Mouse (Mus musculus) telencephalon, adult 2 months (tissue): ENCODE results near the gene Mfap4.

Experiments used
- DNase-seq: peaks from one replicate; pipeline ENCODE4 v3.0.0-alpha.2; 2011; ENCODE audit warnings: low read depth, low spot score

The Mfap4 gene

DNA sequence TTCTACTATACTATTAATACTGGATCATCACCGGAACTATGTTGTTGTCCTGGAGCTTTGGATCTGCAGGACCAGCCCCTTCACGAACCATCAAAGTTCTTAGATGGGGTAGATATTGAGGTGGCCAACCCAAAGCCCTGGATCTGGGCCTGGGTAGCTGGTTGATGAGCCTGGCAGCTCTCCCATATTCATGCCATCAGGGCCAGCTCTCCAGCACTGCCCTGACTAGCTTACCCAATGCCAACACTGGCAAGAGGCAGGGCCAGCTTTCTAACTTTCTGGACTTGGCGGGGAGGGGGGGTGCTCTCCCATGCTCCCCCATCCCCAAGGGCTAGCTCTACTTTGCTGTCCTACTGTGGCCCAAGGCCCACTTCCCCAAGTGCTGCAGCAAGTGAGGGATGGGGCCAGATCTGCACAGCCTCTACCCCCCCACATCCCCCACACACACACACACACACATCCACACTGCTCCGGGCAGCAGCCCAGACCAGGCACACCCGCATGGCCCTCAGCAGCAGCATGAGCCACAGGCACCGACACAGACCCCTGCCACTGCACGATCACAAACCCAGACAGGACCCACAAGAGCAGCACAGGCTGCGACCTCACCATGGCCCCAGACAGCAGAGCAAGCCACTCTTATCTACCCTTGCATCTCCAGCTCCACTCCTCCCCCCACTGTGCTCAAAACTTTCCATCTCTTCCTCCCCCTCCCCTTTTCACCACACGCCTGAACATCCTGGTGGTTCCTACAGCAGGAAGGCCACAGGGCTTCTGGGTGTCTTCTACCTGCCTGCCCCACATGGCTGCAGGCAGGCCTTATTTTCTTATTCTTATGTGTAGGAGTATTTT lies 3.8 kb upstream of the Mfap4 start:
- DNase-seq = no peak

DNA sequence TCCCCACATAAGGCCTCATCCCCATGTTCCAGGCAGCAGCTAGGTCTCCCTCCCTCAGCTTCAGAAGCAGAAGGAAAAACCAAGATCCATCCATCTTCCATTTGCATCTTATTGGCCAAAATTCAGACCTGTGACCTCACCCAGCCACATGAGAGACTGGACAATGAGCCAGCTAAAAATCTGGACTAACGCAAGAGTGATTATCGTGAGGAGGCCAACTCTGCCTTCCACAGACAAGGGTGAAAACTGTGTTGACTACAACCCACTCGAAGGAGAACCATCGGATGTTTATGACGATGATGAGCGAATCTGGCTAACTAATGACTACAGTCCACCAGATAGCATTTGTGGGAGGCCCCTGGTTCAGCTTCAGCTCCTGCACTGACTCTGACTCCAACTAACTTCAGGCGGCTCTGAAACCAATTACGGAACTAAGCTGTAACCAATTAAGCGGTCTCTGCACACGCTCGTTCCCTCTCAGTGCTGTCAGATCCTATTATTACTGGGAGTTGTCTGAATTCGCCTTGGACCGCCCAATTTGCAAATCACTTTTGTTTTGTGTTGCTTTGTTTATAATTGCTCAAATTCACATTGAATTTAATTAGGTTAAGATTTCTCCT lies 1.9 kb upstream of the Mfap4 start:
- DNase-seq = no peak

GRCm38 (mm10) chr11:61484256-61484612 lies 997 bp upstream of the Mfap4 start:
- DNase-seq = no peak

DNA sequence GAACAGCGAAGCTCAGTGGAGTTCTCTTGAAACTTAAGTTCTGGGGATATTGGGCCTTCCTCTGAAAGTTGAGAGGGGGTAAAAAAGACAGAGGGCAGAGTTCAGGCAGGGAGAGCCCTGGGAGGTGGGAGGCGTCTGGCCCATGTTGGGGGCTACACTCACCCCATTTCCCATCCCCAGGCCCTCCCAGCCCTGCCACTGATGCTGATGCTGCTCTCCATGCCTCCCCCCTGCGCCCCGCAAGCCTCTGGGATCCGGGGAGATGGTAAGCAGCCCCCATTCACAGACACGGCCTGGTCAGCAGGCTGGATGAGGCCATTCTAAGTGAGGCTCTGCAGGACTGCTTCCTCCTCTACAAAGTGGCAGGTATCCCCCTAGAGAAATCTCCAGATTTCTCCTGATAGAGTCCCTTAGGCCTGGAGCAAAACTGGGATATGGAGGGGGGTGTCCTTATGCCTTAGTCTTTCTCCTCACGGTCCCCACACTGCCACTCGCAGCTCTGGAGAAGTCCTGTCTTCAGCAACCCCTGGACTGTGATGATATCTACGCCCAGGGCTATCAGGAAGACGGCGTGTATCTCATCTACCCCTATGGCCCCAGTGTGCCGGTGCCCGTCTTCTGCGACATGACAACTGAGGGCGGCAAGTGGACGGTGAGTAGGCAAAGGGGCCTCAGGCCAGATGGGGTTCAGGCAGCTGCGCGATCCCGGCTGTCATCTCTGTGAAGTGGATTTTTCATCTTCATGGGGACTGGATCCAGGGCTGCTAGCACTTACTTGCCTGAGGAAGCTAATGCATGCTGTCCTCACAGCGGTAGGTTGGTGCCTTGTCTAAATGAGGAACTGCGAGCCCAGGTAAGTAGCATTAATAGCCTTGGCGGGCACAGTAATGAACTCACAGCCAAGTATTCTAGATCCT lies 568 bp downstream of the Mfap4 start:
- DNase-seq = no peak

- no peak for DNase-seq
Measured at GRCm38 (mm10) chr11:61486458-61487219, 1.4 kb downstream of the Mfap4 start.

DNA sequence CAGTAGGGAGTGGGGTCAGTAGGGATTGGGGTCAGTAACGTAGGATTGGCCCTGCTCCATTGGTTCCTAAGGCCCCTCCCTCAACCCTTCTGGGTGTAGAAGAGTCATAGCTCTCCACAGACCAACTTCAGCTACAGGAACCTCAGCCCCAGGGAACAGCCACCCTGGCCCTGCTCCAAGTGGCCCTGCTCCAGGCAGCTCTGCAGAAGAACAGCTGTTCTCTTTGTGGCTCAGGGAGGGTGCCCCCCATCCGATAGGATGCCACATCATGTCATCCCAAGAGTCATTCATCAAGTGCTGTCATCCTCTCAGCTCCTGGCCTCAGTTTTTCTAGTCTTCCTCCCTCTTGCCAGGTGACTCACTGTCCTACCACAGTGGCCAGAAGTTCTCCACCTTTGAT lies 2.2 kb downstream of the Mfap4 start:
- DNase-seq = no peak

- no peak for DNase-seq
Measured at GRCm38 (mm10) chr11:61487936-61488335, 2.7 kb downstream of the Mfap4 start.

DNA sequence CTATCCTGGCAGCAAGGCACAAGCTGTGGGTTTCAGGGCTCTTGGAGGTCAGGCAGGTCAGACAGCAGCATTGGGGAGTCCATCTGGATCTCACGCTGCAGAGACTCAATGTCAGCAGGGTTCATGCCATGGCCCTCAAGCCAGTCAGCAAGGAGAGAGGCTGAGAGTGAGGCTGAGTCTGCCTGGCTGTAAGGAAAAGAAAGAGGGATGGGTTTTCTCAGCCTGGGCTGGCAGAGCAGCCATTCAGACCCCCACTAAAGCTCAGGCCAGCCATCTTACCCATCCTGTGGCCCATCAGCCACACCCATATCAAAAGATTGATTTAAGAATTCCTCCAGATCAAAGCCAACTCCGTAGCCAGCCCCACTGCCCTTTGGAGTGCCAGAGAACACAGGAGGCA lies 3.9 kb downstream of the Mfap4 start:
- DNase-seq = no peak

GRCm38 (mm10) chr11:61489874-61490273 lies 4.6 kb downstream of the Mfap4 start:
- DNase-seq = no peak

GRCm38 (mm10) chr11:61490944-61491520 lies 5.8 kb downstream of the Mfap4 start:
- DNase-seq = no peak

DNA sequence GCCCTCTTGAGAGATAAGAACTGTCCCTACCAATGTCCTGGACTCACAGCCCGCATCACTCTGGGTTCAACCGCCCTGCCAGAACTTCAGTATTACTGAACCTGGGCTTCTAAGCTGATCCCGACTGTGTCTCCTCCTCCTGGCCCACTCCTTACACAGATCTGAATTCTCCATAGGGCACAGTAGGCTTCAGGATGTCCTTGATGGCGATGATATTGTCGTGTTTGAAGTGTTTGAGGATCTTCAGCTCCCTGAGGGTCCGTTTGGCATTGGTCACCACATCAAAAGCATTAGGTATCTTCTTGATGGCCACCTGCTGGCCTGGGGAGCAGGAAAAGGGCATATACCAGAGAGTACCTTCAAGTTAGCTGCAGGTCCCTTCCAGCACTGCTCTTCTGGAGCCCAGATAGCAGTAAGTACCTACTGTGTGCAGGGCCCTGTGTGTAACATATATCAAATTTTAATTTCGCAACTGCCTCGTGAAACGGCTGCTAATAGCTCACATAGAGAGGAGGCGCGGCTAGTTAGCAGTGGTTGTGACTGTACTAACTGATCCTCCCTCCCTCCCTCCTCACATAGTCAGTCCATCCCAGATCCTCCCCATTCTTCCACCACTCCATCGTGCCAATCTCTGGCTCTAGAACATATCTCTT lies 7.6 kb downstream of the Mfap4 start:
- no peak for DNase-seq

DNA sequence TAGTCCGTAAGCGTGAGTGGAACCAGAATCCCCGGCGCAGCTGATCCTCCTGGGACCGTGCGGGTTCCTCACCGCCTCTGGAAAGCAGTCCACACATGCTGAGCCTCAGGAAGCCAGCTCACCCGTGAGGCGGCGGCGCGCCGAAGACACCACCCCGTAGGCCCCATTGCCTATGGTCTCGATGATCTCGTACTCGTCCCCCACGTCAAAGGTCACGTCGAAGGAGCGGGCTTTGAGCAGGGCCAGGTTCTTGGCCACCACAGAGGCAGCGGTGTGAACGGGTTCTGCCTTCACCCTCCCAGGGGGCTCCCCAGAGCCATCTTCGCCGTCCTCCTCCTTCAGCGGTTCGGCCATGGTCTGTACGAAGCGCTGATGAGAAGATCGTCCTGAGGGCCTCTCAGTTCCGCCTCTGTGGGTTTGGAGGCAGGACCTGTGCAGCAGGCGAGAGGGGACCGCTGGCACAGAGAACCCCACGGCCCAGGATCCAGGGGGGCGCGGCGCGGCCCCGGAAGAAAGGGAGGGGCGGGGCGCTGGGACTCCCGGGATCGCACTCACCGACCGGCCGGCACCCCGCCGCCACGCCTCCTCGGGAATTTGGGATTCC lies 8.4 kb downstream of the Mfap4 start:
- no peak for DNase-seq

GRCm38 (mm10) chr11:61494129-61494997 lies 9.1 kb downstream of the Mfap4 start, which contains the start of gene Mapk7:
Gene Mapk7, minus strand, starts transcription at chr11:61494406.
- peak; percentile 98 for DNase-seq

DNA sequence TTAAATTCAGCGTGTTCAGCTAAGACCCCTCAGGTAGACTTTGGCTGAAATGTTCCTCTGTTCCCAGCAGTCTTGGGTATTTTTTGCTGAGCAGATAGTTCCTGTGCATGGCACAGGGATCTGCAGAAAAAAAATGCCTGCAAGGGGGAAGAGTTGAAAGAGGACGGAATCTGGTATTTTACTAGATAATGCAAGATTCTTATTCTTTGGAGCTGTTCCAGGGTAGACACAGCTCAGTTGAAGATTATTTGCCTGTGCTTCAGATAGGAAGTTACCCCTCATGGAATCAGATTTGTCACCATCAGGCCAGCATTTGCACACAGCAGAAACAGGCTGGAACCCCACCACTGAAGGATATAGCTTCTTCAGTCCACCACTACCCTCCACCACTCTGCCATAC lies 10.3 kb downstream of the Mfap4 start:
- DNase-seq = no peak

DNA sequence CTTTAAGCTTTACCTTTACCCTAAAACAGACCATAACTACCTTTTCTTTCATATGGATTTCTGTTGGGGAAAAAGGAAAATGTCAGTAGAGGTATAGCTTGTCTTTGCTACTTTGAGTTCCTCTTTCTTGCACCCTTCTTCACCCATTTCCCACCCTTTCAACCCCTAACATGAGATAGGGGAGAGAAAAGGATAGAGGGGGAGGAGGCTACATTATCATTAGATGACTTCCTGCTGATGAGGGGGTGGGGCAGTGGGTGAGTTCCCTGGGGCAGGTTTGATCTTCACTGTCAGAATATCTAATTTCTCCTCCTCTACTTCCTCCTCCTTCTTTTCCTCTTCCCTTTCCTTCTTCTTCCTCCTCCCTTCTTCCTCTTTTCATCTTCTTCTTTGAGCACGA lies 12.3 kb downstream of the Mfap4 start:
- no peak for DNase-seq

- no peak for DNase-seq
Measured at GRCm38 (mm10) chr11:61498736-61499504, 13.7 kb downstream of the Mfap4 start.

- DNase-seq = no peak
Measured at GRCm38 (mm10) chr11:61503933-61504332, 18.7 kb downstream of the Mfap4 start.

DNA sequence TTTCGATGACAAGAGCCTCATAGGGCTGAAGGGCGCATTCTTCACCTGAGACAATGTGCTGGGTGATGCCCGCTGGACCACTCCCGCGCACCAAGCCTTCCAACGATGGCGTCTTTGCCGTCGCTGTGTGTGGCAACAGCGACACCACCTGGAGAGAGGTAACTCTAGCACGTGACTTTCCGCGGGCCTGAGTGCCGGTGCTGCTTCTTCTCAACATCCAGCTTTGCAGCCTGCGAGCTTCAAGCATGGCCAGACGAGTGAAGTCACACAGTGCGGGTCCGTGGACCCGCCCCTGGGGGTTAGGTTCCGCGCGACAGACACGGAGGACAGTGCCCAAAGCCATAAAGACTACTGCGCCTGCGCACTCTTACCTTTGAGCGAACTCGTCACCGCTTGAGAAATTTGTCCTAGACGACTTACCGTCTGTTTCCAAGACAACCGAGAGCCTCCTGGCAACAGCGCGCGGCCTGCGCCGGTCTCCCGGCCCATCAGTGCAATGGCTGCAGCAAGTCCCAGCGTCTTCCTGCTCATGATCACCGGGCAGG lies 19.6 kb downstream of the Mfap4 start, which contains the start of gene B9d1:
Gene B9d1 (plus strand): TSS at position 432 of the 545 bp plus-strand sequence.
- DNase-seq = peak; percentile 97
